Mouse (Mus musculus): Measurements from ENCODE around the gene Glp2r.

Gene Glp2r

GRCm38 (mm10) chr11:67636905-67637586 is 133.9 kb downstream of the Glp2r start:
- peak; percentile 61 for ATAC-seq (ENCODE audit: low TSS enrichment)

GRCm38 (mm10) chr11:67636201-67636600 is 134.8 kb downstream of the Glp2r start:
- ATAC-seq (ENCODE audit: low TSS enrichment): no peak

GRCm38 (mm10) chr11:67633620-67634229 is 137.2 kb downstream of the Glp2r start:
- no peak for ATAC-seq (ENCODE audit: low TSS enrichment)

GRCm38 (mm10) chr11:67632906-67633305 is 138.0 kb downstream of the Glp2r start:
- no peak for ATAC-seq (ENCODE audit: low TSS enrichment)

- ATAC-seq (ENCODE audit: low TSS enrichment): no peak
Observed at GRCm38 (mm10) chr11:67628522-67628921, 142.4 kb downstream of the Glp2r start.

- no peak for ATAC-seq (ENCODE audit: low TSS enrichment)
Observed at GRCm38 (mm10) chr11:67627179-67627578, 143.8 kb downstream of the Glp2r start.

- no peak for ATAC-seq (ENCODE audit: low TSS enrichment)
Observed at GRCm38 (mm10) chr11:67622340-67622739, 148.6 kb downstream of the Glp2r start.

- ATAC-seq (ENCODE audit: low TSS enrichment): peak; percentile 78
Observed at GRCm38 (mm10) chr11:67616557-67617239, 154.3 kb downstream of the Glp2r start.

- ATAC-seq (ENCODE audit: low TSS enrichment): peak; percentile 17; the same call in 1 of the 2 replicates
Observed at GRCm38 (mm10) chr11:67612158-67612839, 158.7 kb downstream of the Glp2r start.

All from frontal cortex, adult (tissue).